Mouse (Mus musculus): ENCODE measurements around the gene Ppfibp1. TPM values are rescaled to one million over a fixed set of nuclear protein-coding genes. Genes with fewer than 3 reads are reported as not detected.

Ppfibp1 gene
- polyA plus RNA-seq, 1 experiment from 2014 or later: 68.3 TPM

DNA sequence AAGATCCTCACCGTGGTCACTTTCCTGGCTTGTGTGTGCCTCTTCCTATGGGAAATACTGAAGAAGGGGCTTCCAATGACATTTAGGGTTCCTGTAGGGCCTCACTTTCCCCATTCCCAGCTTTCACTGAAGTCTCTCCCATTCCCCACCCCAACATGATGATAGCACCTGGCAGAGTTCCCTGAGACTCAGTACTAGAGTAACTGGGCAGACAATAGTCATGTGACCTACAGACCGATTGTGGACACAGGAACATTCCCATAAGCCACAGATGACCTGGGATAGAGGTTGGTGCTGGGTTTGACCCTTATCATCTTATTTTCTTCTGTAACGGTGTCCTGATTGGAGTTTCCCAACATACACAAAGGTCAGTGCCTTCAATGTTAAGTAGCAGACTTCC is 4.1 kb upstream of the Ppfibp1 start:
- H3K27ac ChIP-seq: 0 out of 2 replicates have a peak overlapping the region, but pooled peaks have one; percentile 63
- peaks cover 27% of the 10 kb centered on the region for H3K4me1 ChIP-seq
- no peak for ATAC-seq (replicated peaks; ENCODE audit: low FRiP score)
- H3K9ac ChIP-seq: no peak overlapping the region
- H3K36me3 ChIP-seq: no peaks in the 10 kb centered on the region
- no peak overlapping the region for H3K4me3 ChIP-seq (replicated peaks)
- 84% methylated on average over 3 of the region's 3 CpGs for WGBS
- H3K27me3 ChIP-seq: no peaks in the 10 kb centered on the region
- no peak overlapping the region for H3K4me2 ChIP-seq
- H3K9me3 ChIP-seq (replicated peaks): no peaks in the 10 kb centered on the region

GRCm38 (mm10) chr6:146884851-146885250 is 3.4 kb upstream of the Ppfibp1 start:
- H3K27ac ChIP-seq: peak overlapping the region; percentile 63
- no peak for ATAC-seq (replicated peaks; ENCODE audit: low FRiP score)

DNA sequence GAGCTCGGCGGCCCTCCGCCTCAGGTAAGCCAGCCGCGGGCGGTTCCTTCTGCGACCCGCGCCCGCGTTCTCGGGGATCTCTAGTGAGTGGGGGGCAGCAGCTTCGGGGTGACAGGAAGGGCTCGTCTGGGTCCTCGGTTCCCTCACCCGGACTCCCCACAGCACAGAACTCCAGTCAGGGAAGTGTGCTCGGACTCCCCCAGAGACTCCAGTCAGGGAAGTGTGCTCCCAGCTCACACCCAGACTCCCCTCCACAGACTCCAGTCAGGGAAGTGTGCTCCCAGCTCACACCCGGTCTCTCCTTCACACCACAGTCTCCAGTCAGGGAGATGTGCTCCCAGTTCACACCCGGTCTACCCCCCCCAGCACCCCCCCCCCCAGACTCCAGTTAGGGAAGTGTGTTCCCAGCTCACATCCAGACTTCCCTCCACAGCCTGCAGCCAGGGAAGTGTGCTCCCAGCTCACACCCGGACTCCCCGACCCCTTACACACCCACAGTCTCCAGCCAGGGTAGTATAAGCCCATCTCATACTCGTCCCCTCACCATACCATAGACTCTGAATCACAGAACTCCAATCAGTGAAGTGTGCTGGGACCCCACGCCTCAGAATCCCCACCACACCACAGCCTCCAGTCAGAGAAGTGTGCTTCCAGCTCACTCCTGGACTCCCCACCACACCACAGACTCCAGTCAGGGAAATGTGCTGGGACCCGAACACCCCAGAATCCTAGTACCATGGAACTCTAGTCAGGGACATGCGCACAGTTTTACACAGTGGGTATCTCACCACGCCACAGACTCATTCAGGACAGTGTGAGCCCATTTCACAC is 588 bp downstream of the Ppfibp1 start:
- no peaks in the 10 kb centered on the region for H3K27me3 ChIP-seq
- H3K9me3 ChIP-seq (replicated peaks): no peaks in the 10 kb centered on the region
- no peaks in the 10 kb centered on the region; the same call in 1 of the 2 replicates for H3K36me3 ChIP-seq
- H3K4me3 ChIP-seq (replicated peaks): peak overlapping the region; percentile 94
- ATAC-seq (replicated peaks; ENCODE audit: low FRiP score): peak; percentile 75
- peak overlapping the region; percentile 94 for H3K9ac ChIP-seq
- H3K4me2 ChIP-seq: peak overlapping the region; percentile 80
- peaks cover 54% of the 10 kb centered on the region for H3K4me1 ChIP-seq
- WGBS: 7% methylated on average over 26 of the region's 26 CpGs
- peak overlapping the region; percentile 83 for H3K27ac ChIP-seq

More at GRCm38 (mm10) chr6:146884851-146885250, 3.4 kb upstream of the Ppfibp1 start:
- Histone ChIP-seq H3K4me3 (replicated peaks) (no peak overlapping the region), H3K36me3 (no peaks in the 10 kb centered on the region), H3K9me3 (replicated peaks) (no peaks in the 10 kb centered on the region), H3K9ac (no peak overlapping the region), H3K27me3 (no peaks in the 10 kb centered on the region), H3K4me1 (peaks cover 33% of the 10 kb centered on the region), H3K4me2 (no peak overlapping the region)
- 14% methylated on average over 4 of the region's 4 CpGs for WGBS

GRCm38 (mm10) chr6:146890215-146890614 is 1.9 kb downstream of the Ppfibp1 start:
- H3K27ac ChIP-seq: peak overlapping the region; percentile 75
- ATAC-seq (replicated peaks; ENCODE audit: low FRiP score): no peak
- no peaks in the 10 kb centered on the region for H3K27me3 ChIP-seq
- WGBS: 51% methylated on average over 2 of the region's 2 CpGs
- peaks cover 48% of the 10 kb centered on the region for H3K4me1 ChIP-seq
- peak overlapping the region; percentile 80 for H3K4me2 ChIP-seq
- no peaks in the 10 kb centered on the region for H3K9me3 ChIP-seq (replicated peaks)
- H3K4me3 ChIP-seq (replicated peaks): peak overlapping the region; percentile 25
- H3K36me3 ChIP-seq: no peaks in the 10 kb centered on the region; the same call in 1 of the 2 replicates
- peak overlapping the region; percentile 27; the same call in 1 of the 2 replicates for H3K9ac ChIP-seq

DNA sequence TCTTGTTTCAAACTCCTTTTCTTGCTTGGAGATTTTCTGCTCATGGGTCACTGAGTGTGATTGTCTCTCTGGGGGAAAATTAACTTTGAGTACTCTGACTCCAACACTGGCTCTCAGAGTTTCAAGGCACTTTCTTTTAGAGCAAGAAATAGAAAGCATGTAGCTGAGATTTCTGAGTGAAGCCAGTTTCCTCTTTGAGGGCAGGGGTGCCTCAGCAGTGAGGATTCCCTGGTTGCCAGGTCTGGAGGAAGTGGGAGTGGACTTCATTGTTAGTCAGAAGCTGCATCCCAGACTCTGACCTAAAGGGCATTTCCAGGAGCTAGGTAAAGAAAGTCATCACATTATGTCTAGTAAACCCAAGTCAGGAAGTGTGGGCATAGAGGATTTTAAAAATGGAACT is 2.3 kb downstream of the Ppfibp1 start:
- peak overlapping the region; percentile 75 for H3K27ac ChIP-seq
- peak overlapping the region; percentile 27; the same call in 1 of the 2 replicates for H3K9ac ChIP-seq
- ATAC-seq (replicated peaks; ENCODE audit: low FRiP score): no peak
- peak overlapping the region; percentile 25 for H3K4me3 ChIP-seq (replicated peaks)
- H3K9me3 ChIP-seq (replicated peaks): no peaks in the 10 kb centered on the region
- no peaks in the 10 kb centered on the region for H3K27me3 ChIP-seq
- no peaks in the 10 kb centered on the region; the same call in 1 of the 2 replicates for H3K36me3 ChIP-seq
- peaks cover 44% of the 10 kb centered on the region for H3K4me1 ChIP-seq
- peak overlapping the region; percentile 80 for H3K4me2 ChIP-seq

DNA sequence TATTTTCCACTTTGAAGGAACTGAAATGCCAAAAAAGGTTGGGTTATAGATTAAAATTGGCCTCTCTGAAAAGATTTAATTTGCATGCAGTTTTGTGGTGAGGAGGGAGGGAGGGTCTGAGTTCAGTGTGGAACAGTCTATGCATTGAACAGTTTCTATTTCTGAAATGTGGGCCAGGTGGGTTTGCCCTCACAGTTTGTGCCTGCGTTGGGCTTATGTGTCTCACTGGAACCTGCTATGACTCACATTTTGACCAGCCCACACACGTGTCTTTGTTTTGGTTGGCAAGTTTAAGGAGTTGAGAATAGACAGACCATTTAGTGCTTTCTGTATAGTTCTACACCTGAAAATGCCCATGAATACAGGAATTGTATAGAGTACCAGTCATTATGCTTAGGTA is 5.6 kb downstream of the Ppfibp1 start:
- Histone ChIP-seq H3K36me3 (no peaks in the 10 kb centered on the region; the same call in 1 of the 2 replicates), H3K9me3 (replicated peaks) (no peaks in the 10 kb centered on the region), H3K27me3 (no peaks in the 10 kb centered on the region), H3K4me3 (replicated peaks) (no peak overlapping the region), H3K4me1 (peaks cover 44% of the 10 kb centered on the region), H3K27ac (no peak overlapping the region), H3K9ac (no peak overlapping the region), H3K4me2 (no peak overlapping the region)
- no peak for ATAC-seq (replicated peaks; ENCODE audit: low FRiP score)
- 47% methylated on average over 2 of the region's 2 CpGs for WGBS

GRCm38 (mm10) chr6:146898709-146899108 is 10.4 kb downstream of the Ppfibp1 start:
- H3K4me3 ChIP-seq (replicated peaks): no peak overlapping the region
- no peaks in the 10 kb centered on the region for H3K27me3 ChIP-seq
- peak overlapping the region; percentile 63 for H3K27ac ChIP-seq
- H3K9ac ChIP-seq: no peak overlapping the region
- H3K9me3 ChIP-seq (replicated peaks): no peaks in the 10 kb centered on the region
- no peak; the same call in 1 of the 2 replicates for ATAC-seq (replicated peaks; ENCODE audit: low FRiP score)
- H3K36me3 ChIP-seq: peaks cover 9% of the 10 kb centered on the region; the same call in 1 of the 2 replicates
- 74% methylated on average over 6 of the region's 6 CpGs for WGBS
- peaks cover 26% of the 10 kb centered on the region for H3K4me1 ChIP-seq
- H3K4me2 ChIP-seq: no peak overlapping the region

GRCm38 (mm10) chr6:146899647-146900046 is 11.4 kb downstream of the Ppfibp1 start:
- H3K27ac ChIP-seq: no peak overlapping the region
- no peaks in the 10 kb centered on the region for H3K9me3 ChIP-seq (replicated peaks)
- no peak overlapping the region for H3K9ac ChIP-seq
- WGBS: 47% methylated on average over 2 of the region's 2 CpGs
- no peak overlapping the region for H3K4me2 ChIP-seq
- H3K4me1 ChIP-seq: peaks cover 21% of the 10 kb centered on the region
- no peak overlapping the region for H3K4me3 ChIP-seq (replicated peaks)
- no peak for ATAC-seq (replicated peaks; ENCODE audit: low FRiP score)
- H3K27me3 ChIP-seq: no peaks in the 10 kb centered on the region
- H3K36me3 ChIP-seq: peaks cover 9% of the 10 kb centered on the region; the same call in 1 of the 2 replicates

- WGBS: 88% methylated on average over 4 of the region's 4 CpGs
- Histone ChIP-seq H3K36me3 (peaks cover 9% of the 10 kb centered on the region; the same call in 1 of the 2 replicates), H3K27me3 (no peaks in the 10 kb centered on the region), H3K9ac (no peak overlapping the region), H3K9me3 (replicated peaks) (no peaks in the 10 kb centered on the region), H3K4me3 (replicated peaks) (no peak overlapping the region), H3K4me1 (peaks cover 34% of the 10 kb centered on the region), H3K27ac (no peak overlapping the region), H3K4me2 (no peak overlapping the region)
- ATAC-seq (replicated peaks; ENCODE audit: low FRiP score): no peak
These were observed 13.6 kb downstream of the Ppfibp1 start for GRCm38 (mm10) chr6:146901929-146902328.

GRCm38 (mm10) chr6:146903632-146904031 is 15.3 kb downstream of the Ppfibp1 start:
- 75% methylated on average over 2 of the region's 2 CpGs for WGBS
- Histone ChIP-seq H3K9ac (no peak overlapping the region), H3K4me1 (peaks cover 38% of the 10 kb centered on the region), H3K4me2 (no peak overlapping the region), H3K4me3 (replicated peaks) (no peak overlapping the region), H3K27me3 (no peaks in the 10 kb centered on the region), H3K36me3 (peaks cover 9% of the 10 kb centered on the region; the same call in 1 of the 2 replicates), H3K27ac (no peak overlapping the region), H3K9me3 (replicated peaks) (no peaks in the 10 kb centered on the region)
- ATAC-seq (replicated peaks; ENCODE audit: low FRiP score): no peak

DNA sequence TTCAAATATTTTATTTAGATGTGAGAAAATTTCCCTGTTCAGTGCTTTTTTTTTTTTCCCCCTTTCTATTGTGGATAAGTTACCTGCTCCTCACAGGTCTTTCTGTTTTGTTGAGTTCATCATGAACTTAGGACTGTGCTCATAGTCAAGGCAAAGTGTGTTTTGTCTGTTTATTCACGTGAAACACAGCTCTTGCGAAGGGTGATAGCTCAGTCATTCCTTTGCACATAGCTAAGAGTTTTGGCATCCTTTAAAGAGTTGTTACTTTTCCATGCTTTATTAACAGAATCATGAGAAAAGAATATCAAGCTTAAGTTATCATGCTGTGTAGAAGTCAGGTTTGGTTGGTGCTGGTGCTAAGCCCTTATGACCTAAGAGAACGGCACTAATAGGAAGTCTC is 16.4 kb downstream of the Ppfibp1 start:
- no peak overlapping the region for H3K4me3 ChIP-seq (replicated peaks)
- peaks cover 29% of the 10 kb centered on the region for H3K4me1 ChIP-seq
- no peak overlapping the region for H3K4me2 ChIP-seq
- WGBS: 75% methylated on average over 3 of the region's 3 CpGs
- no peak overlapping the region for H3K9ac ChIP-seq
- ATAC-seq (replicated peaks; ENCODE audit: low FRiP score): no peak
- no peaks in the 10 kb centered on the region for H3K9me3 ChIP-seq (replicated peaks)
- no peaks in the 10 kb centered on the region for H3K27me3 ChIP-seq
- peaks cover 9% of the 10 kb centered on the region; the same call in 1 of the 2 replicates for H3K36me3 ChIP-seq
- H3K27ac ChIP-seq: no peak overlapping the region

- H3K9ac ChIP-seq: no peak overlapping the region
- H3K4me3 ChIP-seq (replicated peaks): no peak overlapping the region
- H3K9me3 ChIP-seq (replicated peaks): no peaks in the 10 kb centered on the region
- no peak overlapping the region for H3K27ac ChIP-seq
- no peaks in the 10 kb centered on the region for H3K27me3 ChIP-seq
- ATAC-seq (replicated peaks; ENCODE audit: low FRiP score): no peak
- no peak overlapping the region for H3K4me2 ChIP-seq
- peaks cover 34% of the 10 kb centered on the region for H3K4me1 ChIP-seq
- 48% methylated on average over 3 of the region's 3 CpGs for WGBS
- H3K36me3 ChIP-seq: peaks cover 9% of the 10 kb centered on the region; the same call in 1 of the 2 replicates
These were observed 17.9 kb downstream of the Ppfibp1 start for GRCm38 (mm10) chr6:146906000-146906786.
